Mouse (Mus musculus): ENCODE data around the gene Csad. TPM values are rescaled to one million over a fixed set of nuclear protein-coding genes. Genes with fewer than 3 reads are reported as not detected.
"Not testable (repeated sequence)": the region's sequence is repeated elsewhere in the genome, so short reads cannot be mapped to it uniquely, and the experiment has no call there.

Gene Csad
- polyA plus RNA-seq, 1 experiment from 2014 or later = 28.7 TPM

DNA sequence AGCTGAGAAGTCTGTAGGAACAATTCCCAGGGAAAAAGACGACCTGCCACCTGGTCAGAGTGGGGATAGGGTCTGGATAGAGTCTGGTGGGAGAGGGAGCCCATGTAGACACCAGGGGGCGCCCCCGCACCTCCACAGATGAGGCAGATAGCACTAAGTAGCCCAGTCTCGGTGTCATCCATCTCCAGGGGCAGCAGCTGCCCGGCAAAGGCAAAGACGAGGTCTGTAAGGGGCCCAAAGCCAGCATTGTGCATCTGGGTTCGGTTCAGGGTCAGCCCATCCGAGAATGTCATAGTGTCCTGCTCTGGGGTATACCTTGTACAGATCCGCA is 34.7 kb upstream of the Csad start:
- Histone ChIP-seq H3K9me3 (ENCODE audit: control insufficient read depth, low read length) (no peaks in the 10 kb centered on the region), H3K4me1 (ENCODE audit: control insufficient read depth, insufficient read depth, low read length) (peaks cover 8% of the 10 kb centered on the region; the same call in 1 of the 2 replicates), H3K4me3 (ENCODE audit: low read depth, low read length) (no peak overlapping the region), H3K4me2 (ENCODE audit: low read depth, low read length) (no peak overlapping the region), H3K36me3 (ENCODE audit: control insufficient read depth, insufficient read depth, low read length) (no peaks in the 10 kb centered on the region), H3K27ac (ENCODE audit: low read depth, low read length) (no peak overlapping the region), H3K27me3 (ENCODE audit: control insufficient read depth, insufficient read depth, low read length) (peaks cover 7% of the 10 kb centered on the region), H3K9ac (replicated peaks; ENCODE audit: low read depth, low read length) (no peak overlapping the region)
- peak; percentile 78; the same call in 1 of the 2 replicates for ATAC-seq (ENCODE audit: low read depth)
- WGBS = 15% methylated on average over 9 of the region's 9 CpGs

DNA sequence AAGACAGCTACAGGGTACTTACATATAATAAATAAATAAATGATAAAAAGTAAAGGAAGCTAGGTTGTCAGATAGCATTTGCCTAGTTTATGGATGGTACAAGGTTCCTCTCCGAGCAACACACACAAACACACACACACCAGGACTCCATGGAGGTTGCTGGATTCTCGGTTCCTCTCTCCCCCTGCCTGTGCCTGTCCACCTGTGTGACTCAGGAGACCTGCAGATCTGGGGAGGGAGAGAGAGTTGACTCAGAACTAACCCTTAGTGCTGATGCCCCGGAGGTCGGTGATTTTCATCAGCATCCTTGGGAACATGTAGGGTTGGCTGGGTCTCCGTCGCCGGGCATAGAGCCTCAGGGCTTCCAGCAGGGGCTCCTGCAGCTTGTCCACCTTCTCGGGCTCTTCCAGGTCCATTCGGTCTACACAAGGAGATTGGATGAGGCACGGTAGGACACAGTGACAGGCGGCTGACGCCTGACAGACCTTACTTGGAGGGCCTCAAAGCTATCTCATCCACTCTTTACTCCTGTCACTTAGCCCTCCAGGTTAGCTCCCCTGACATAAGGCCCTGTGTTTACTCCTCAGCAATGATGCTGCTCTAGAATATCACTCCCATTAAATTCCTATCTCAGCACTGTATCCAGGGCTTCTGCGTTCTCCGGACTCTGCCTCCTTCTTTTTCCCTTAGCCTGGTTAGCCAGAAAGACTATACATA is 34.2 kb upstream of the Csad start:
- H3K9ac ChIP-seq (replicated peaks; ENCODE audit: low read depth, low read length) = no peak overlapping the region
- peaks cover 5% of the 10 kb centered on the region; the same call in 1 of the 2 replicates for H3K4me1 ChIP-seq (ENCODE audit: control insufficient read depth, insufficient read depth, low read length)
- H3K27me3 ChIP-seq (ENCODE audit: control insufficient read depth, insufficient read depth, low read length) = peaks cover 3% of the 10 kb centered on the region; the same call in 1 of the 2 replicates
- no peaks in the 10 kb centered on the region for H3K36me3 ChIP-seq (ENCODE audit: control insufficient read depth, insufficient read depth, low read length)
- no peak overlapping the region for H3K4me2 ChIP-seq (ENCODE audit: low read depth, low read length)
- H3K4me3 ChIP-seq (ENCODE audit: low read depth, low read length) = no peak overlapping the region
- no peak overlapping the region for H3K27ac ChIP-seq (ENCODE audit: low read depth, low read length)
- 92% methylated on average over 14 of the region's 14 CpGs for WGBS
- ATAC-seq (ENCODE audit: low read depth) = no peak
- no peaks in the 10 kb centered on the region for H3K9me3 ChIP-seq (ENCODE audit: control insufficient read depth, low read length)

DNA sequence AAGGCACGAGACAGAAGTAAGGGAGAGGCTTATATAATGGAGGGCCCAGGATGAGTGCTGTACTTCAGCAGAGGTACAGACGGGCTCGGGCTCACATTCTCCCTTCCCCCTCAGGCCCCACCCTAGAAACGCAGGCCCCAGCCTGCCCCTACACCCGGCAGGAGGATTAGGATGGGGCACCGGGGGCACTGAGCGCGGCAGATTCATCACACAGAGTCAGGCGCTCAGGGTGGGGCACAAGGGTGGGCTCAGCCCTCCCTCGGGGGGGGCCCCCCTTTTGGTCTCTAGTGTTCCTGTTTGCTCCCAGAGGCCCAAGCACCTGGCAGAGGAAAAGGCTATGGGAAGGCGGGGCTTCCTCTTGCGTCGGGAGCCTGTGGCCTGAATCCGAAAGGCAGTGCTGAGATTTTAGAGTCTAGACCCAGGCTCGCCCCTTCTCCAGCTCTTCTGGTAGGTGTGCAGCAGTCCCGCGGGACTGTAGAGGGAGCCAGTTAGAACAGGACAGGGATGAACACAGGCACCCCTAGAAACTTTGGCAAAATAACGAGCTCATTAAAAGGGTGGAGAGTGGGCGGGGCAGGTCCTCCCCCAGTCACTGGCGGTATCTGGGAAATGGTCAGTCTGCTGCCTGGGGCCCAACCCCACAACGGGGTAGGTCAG is 31.0 kb upstream of the Csad start:
- WGBS = 44% methylated on average over 21 of the region's 21 CpGs
- H3K36me3 ChIP-seq (ENCODE audit: control insufficient read depth, insufficient read depth, low read length) = no peaks in the 10 kb centered on the region
- H3K4me3 ChIP-seq (ENCODE audit: low read depth, low read length) = no peak overlapping the region
- no peak for ATAC-seq (ENCODE audit: low read depth)
- no peaks in the 10 kb centered on the region for H3K4me1 ChIP-seq (ENCODE audit: control insufficient read depth, insufficient read depth, low read length)
- no peaks in the 10 kb centered on the region for H3K27me3 ChIP-seq (ENCODE audit: control insufficient read depth, insufficient read depth, low read length)
- H3K9me3 ChIP-seq (ENCODE audit: control insufficient read depth, low read length) = no peaks in the 10 kb centered on the region
- no peak overlapping the region for H3K27ac ChIP-seq (ENCODE audit: low read depth, low read length)
- H3K4me2 ChIP-seq (ENCODE audit: low read depth, low read length) = no peak overlapping the region
- no peak overlapping the region for H3K9ac ChIP-seq (replicated peaks; ENCODE audit: low read depth, low read length)

DNA sequence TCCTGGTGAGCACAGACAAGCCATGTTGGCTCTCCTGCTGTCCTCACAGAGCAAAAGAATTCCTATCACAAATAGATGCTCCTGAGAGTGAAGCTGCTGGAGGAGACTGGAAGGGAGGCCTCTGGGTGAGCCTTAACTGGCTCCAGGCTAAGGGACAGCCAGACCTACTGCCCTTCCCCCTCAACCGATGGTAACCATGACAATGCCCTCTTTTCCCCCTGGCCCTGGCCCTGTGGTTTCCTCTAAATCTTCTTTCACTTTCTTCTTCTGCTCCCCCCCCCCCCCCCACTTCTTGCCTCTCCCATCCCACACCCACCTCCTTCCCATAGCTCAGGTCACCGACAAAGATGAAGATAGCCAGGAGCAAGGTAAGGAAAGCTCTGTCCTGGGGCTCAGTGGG is 29.4 kb upstream of the Csad start:
- 9% methylated on average over 2 of the region's 2 CpGs for WGBS
- Histone ChIP-seq H3K27me3 (ENCODE audit: control insufficient read depth, insufficient read depth, low read length) (no peaks in the 10 kb centered on the region), H3K27ac (ENCODE audit: low read depth, low read length) (no peak overlapping the region), H3K4me3 (ENCODE audit: low read depth, low read length) (no peak overlapping the region), H3K4me1 (ENCODE audit: control insufficient read depth, insufficient read depth, low read length) (no peaks in the 10 kb centered on the region), H3K36me3 (ENCODE audit: control insufficient read depth, insufficient read depth, low read length) (no peaks in the 10 kb centered on the region), H3K9ac (replicated peaks; ENCODE audit: low read depth, low read length) (no peak overlapping the region), H3K4me2 (ENCODE audit: low read depth, low read length) (no peak overlapping the region), H3K9me3 (ENCODE audit: control insufficient read depth, low read length) (no peaks in the 10 kb centered on the region)
- ATAC-seq (ENCODE audit: low read depth) = no peak

DNA sequence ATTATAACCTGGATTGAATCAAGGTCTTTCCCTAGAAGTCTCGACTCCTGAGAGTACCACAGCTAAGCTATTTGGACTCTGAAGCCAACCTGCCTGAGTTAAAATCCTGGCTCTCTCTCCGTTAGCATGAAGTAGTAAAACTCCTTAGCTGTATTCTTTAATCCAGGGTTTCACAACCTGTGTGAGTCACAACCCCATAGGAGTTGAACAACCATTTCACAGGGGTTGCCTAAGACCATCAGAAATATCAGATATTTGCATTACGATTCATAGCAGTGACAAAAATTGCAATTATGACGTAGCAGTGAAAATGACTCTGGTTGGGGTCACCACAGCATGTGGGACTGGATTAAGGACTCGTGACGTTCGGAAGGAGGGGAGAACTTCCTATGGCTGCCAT is 28.2 kb upstream of the Csad start:
- no peak overlapping the region for H3K27ac ChIP-seq (ENCODE audit: low read depth, low read length)
- H3K9ac ChIP-seq (replicated peaks; ENCODE audit: low read depth, low read length) = no peak overlapping the region
- WGBS = 88% methylated on average over 7 of the region's 7 CpGs
- H3K4me2 ChIP-seq (ENCODE audit: low read depth, low read length) = no peak overlapping the region
- H3K27me3 ChIP-seq (ENCODE audit: control insufficient read depth, insufficient read depth, low read length) = no peaks in the 10 kb centered on the region
- no peak overlapping the region for H3K4me3 ChIP-seq (ENCODE audit: low read depth, low read length)
- no peak for ATAC-seq (ENCODE audit: low read depth)
- no peaks in the 10 kb centered on the region for H3K9me3 ChIP-seq (ENCODE audit: control insufficient read depth, low read length)
- H3K4me1 ChIP-seq (ENCODE audit: control insufficient read depth, insufficient read depth, low read length) = no peaks in the 10 kb centered on the region
- H3K36me3 ChIP-seq (ENCODE audit: control insufficient read depth, insufficient read depth, low read length) = no peaks in the 10 kb centered on the region

DNA sequence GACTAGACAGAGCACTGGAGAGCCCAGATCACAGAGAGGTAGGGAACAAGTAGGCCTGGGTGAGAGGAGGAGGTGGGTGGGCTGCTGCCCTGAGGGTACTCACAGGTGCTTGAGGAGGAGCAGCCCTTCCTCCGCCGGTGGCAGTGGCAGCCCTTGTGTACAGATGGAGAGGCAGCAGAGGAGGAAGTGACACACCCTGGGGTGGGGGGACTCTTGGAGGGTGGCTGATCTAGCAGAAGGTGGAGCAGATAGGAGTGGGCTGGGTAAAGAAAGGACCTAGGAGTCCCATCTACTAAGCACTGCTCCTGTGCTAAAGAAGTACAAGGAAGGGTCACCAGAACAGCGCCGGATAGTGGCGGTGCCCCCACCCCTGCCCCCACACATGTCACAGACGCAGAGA is 27.2 kb upstream of the Csad start, which contains the start of gene Itgb7:
TSS of gene Itgb7 (minus strand) at position 197 of the 400 bp plus-strand sequence.
- Histone ChIP-seq H3K27ac (ENCODE audit: low read depth, low read length) (no peak within 1 kb of the TSS), H3K36me3 (ENCODE audit: control insufficient read depth, insufficient read depth, low read length) (no peaks in the 10 kb centered on the region), H3K9ac (replicated peaks; ENCODE audit: low read depth, low read length) (no peak within 1 kb of the TSS), H3K4me2 (ENCODE audit: low read depth, low read length) (no peak within 1 kb of the TSS), H3K4me3 (ENCODE audit: low read depth, low read length) (no peak within 1 kb of the TSS), H3K9me3 (ENCODE audit: control insufficient read depth, low read length) (no peaks in the 10 kb centered on the region), H3K27me3 (ENCODE audit: control insufficient read depth, insufficient read depth, low read length) (no peaks in the 10 kb centered on the region), H3K4me1 (ENCODE audit: control insufficient read depth, insufficient read depth, low read length) (no peaks in the 10 kb centered on the region)
- WGBS = 52% methylated on average over 6 of the region's 6 CpGs
- no peak for ATAC-seq (ENCODE audit: low read depth)

DNA sequence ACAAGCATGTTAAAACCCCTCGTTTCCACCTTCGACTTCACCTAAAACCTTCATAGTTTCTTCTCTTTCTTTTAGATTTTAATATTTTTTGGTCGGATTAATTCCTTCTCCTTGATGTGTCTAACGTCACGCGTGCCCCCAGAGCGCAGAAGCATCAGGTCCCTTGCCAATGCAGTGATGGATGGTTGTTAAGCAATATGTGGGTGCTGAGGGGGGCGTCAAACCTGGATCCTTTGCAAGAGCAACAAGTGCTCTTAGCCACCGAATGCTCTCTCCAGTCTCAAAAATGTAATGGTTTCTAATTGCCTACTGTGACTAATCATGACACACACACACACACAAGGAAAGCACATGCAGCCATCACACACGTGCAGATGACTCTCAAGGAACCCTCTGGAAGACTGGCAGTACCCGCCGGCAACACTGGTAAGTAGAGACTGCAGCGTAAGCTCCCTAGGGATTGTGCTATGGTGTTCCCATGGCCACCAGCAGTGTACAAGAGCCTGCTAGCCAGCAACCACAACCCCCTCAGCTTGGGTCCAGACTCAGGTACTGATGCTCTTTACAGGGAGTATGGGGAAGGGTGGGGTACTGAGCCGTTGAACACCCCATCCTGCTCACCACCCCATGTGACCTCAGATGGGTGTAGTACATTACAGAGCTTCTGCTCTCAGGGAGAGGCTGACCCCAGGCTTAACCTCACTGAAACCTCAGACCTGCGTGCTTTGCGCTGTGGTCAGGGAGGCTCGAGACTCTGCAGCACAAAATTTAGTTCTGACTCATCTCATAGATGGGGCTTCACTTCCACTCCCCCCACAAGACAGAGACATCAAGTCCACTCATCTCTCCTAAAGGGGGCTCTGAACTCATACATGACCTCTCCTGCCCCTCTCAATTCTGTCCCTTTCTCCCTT is 26.1 kb upstream of the Csad start:
- WGBS = 82% methylated on average over 17 of the region's 17 CpGs
- no peak overlapping the region for H3K9ac ChIP-seq (replicated peaks; ENCODE audit: low read depth, low read length)
- no peak overlapping the region for H3K4me3 ChIP-seq (ENCODE audit: low read depth, low read length)
- no peak overlapping the region for H3K27ac ChIP-seq (ENCODE audit: low read depth, low read length)
- H3K4me1 ChIP-seq (ENCODE audit: control insufficient read depth, insufficient read depth, low read length) = no peaks in the 10 kb centered on the region
- no peaks in the 10 kb centered on the region for H3K36me3 ChIP-seq (ENCODE audit: control insufficient read depth, insufficient read depth, low read length)
- no peaks in the 10 kb centered on the region for H3K9me3 ChIP-seq (ENCODE audit: control insufficient read depth, low read length)
- no peak overlapping the region for H3K4me2 ChIP-seq (ENCODE audit: low read depth, low read length)
- no peaks in the 10 kb centered on the region for H3K27me3 ChIP-seq (ENCODE audit: control insufficient read depth, insufficient read depth, low read length)
- no peak for ATAC-seq (ENCODE audit: low read depth)

DNA sequence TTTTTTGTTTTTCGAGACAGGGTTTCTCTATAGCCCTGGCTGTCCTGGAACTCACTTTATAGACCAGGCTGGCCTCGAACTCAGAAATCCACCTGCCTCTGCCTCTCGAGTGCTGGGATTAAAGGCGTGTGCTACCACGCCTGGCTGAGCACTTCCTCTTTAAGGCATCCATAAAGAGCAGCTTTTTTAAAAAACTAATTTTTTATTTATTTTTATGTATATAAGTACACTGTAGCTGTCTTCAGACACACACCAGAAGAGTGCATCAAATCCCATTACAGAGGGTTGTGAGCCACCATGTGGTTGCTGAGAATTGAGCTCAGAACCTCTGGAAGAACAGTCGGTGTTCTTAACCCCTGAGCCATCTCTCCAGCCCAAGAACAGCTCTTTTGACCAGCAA is 21.1 kb upstream of the Csad start:
- WGBS = 82% methylated on average over 6 of the region's 6 CpGs
- H3K4me3 ChIP-seq (ENCODE audit: low read depth, low read length); H3K4me2 ChIP-seq (ENCODE audit: low read depth, low read length); H3K9ac ChIP-seq (replicated peaks; ENCODE audit: low read depth, low read length); H3K9me3 ChIP-seq (ENCODE audit: control insufficient read depth, low read length); H3K27me3 ChIP-seq (ENCODE audit: control insufficient read depth, insufficient read depth, low read length); ATAC-seq (ENCODE audit: low read depth); H3K36me3 ChIP-seq (ENCODE audit: control insufficient read depth, insufficient read depth, low read length); H3K4me1 ChIP-seq (ENCODE audit: control insufficient read depth, insufficient read depth, low read length); H3K27ac ChIP-seq (ENCODE audit: low read depth, low read length): not testable (repeated sequence)
